Mouse (Mus musculus) heart, adult 2 months (tissue): ENCODE measurements around the gene Prpf4.
A peak's percentile ranks its signal among the peaks of the same experiment; 100 is the strongest.

Source experiments
- CTCF ChIP-seq: fragments of 200-600 bp; IDR thresholded peaks from 2 replicates; pipeline ENCODE4 v1.8.1; 2022; ENCODE audit warnings: antibody characterized with exemption, mild to moderate bottlenecking, moderate library complexity
- POLR2A ChIP-seq: fragments of 200-500 bp; IDR thresholded peaks from 2 replicates; pipeline ENCODE4 v1.6.1; 2011; ENCODE audit warnings: mild to moderate bottlenecking, low read depth, low read length, control low read depth; ENCODE audit not compliant: insufficient read depth

- TF ChIP-seq POLR2A (no peak), CTCF (peak; percentile 41)
Observed at GRCm38 (mm10) chr4:62468158-62468557, 59.6 kb downstream of the Prpf4 start.
